ENCODE assay signal across 8 mouse cellular contexts in the genomic region with DNA sequence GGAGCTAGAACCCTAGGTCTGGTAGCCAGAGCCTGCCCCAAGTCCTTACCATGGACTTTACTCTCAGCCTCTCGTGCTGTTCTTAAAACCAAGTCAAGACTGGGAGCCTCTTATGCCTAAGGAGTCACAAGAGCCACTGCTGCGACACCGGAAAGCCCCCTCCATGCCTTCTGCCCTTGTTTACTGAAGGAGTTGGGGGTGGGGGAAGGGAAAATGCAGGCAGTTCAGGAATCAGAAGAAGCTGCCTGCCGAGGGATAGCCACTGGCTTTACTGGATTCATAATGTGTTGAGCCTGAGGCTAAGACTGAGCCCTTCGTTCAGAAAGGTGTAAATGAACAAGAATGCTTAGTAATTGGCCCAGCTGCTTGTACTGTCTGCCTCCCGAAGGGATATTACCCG. TPM values are rescaled to one million over a fixed set of nuclear protein-coding genes. Genes with fewer than 3 reads are reported as not detected.
A peak's percentile ranks its signal among the peaks of the same experiment; 100 is the strongest.
DNase-seq lines count a peak whose midpoint lies in the region; ATAC-seq and TF ChIP-seq lines count a peak whose summit lies in the region.

No protein-coding gene starts in this region.

- no peaks in the 10 kb centered on the region for H3K9me3 ChIP-seq in ES-Bruce4 (replicated peaks; ENCODE audit: control insufficient read depth, insufficient read depth, low read length, poor library complexity, severe bottlenecking)
- no peaks in the 10 kb centered on the region for H3K9me3 ChIP-seq in forebrain, postnatal 0 days (ENCODE audit: low read length)
- H3K9me3 ChIP-seq in liver, postnatal 0 days (ENCODE audit: low read length): no peaks in the 10 kb centered on the region

- no peak for TF ChIP-seq POLR2A in ES-Bruce4 (IDR thresholded peaks at IDR 0.05; ENCODE audit: insufficient read depth, low read length)

- TF ChIP-seq CTCF in gastrocnemius, adult 2 months (IDR thresholded peaks at IDR 0.05): no peak
- TF ChIP-seq CTCF in ES-Bruce4 (IDR thresholded peaks at IDR 0.05; ENCODE audit: low read depth, low read length): no peak
- no peak for TF ChIP-seq CTCF in forebrain, postnatal 0 days (IDR thresholded peaks at IDR 0.05; ENCODE audit: low read depth)
- no peak for TF ChIP-seq CTCF in liver, postnatal 0 days (IDR thresholded peaks at IDR 0.05; ENCODE audit: low read depth)

- peak overlapping the region; percentile 95 for H3K27ac ChIP-seq in gastrocnemius, adult 2 months
- H3K27ac ChIP-seq in ES-Bruce4 (ENCODE audit: insufficient read depth, low read length): peak overlapping the region; percentile 39
- H3K27ac ChIP-seq in forebrain, postnatal 0 days (ENCODE audit: low read depth, low read length): peak overlapping the region; percentile 60
- peak overlapping the region; percentile 85 for H3K27ac ChIP-seq in liver, postnatal 0 days (ENCODE audit: low read depth)

- peak overlapping the region; percentile 93 for H3K9ac ChIP-seq in ES-Bruce4 (ENCODE audit: low read depth, poor library complexity, severe bottlenecking)
- peak overlapping the region; percentile 76 for H3K9ac ChIP-seq in forebrain, postnatal 0 days
- peak overlapping the region; percentile 92 for H3K9ac ChIP-seq in liver, postnatal 0 days (replicated peaks)

- DNase-seq in gastrocnemius, adult 2 months: no peak
- DNase-seq in gastrocnemius, postnatal 14 days: no peak
- no peak for DNase-seq in forebrain, postnatal 0 days
- DNase-seq in liver, postnatal 0 days: no peak
- DNase-seq in thymus, postnatal 4 days: no peak

- peak overlapping the region; percentile 75 for H3K4me2 ChIP-seq in forebrain, postnatal 0 days (ENCODE audit: low read depth)
- peak overlapping the region; percentile 92 for H3K4me2 ChIP-seq in liver, postnatal 0 days (ENCODE audit: low read depth, low read length)

- no peaks in the 10 kb centered on the region for H3K27me3 ChIP-seq in ES-Bruce4 (ENCODE audit: control insufficient read depth, insufficient read depth, low read length, poor library complexity, severe bottlenecking)
- H3K27me3 ChIP-seq in forebrain, postnatal 0 days (ENCODE audit: insufficient read depth, low read length): no peaks in the 10 kb centered on the region
- H3K27me3 ChIP-seq in liver, postnatal 0 days (ENCODE audit: insufficient read depth, low read length): no peaks in the 10 kb centered on the region

- TF ChIP-seq EP300 in ES-Bruce4 (IDR thresholded peaks at IDR 0.05; ENCODE audit: insufficient read depth, low read depth, low read length): 0 out of 2 replicates have a peak, but pooled peaks have one; percentile 36
- no peak for TF ChIP-seq EP300 in liver, postnatal 0 days (IDR thresholded peaks at IDR 0.05; ENCODE audit: low read depth)

- peak overlapping the region; percentile 75 for H3K4me3 ChIP-seq in gastrocnemius, adult 2 months
- H3K4me3 ChIP-seq in ES-Bruce4 (ENCODE audit: low read depth, low read length): peak overlapping the region; percentile 84
- peak overlapping the region; percentile 64 for H3K4me3 ChIP-seq in forebrain, postnatal 0 days (ENCODE audit: low read depth, low read length)
- peak overlapping the region; percentile 88 for H3K4me3 ChIP-seq in liver, postnatal 0 days (ENCODE audit: low read depth, low read length)

- H3K4me1 ChIP-seq in ES-Bruce4 (ENCODE audit: control insufficient read depth, insufficient read depth, low read length): no peaks in the 10 kb centered on the region
- peaks cover 18% of the 10 kb centered on the region for H3K4me1 ChIP-seq in forebrain, postnatal 0 days (ENCODE audit: insufficient read depth)
- H3K4me1 ChIP-seq in liver, postnatal 0 days (ENCODE audit: insufficient read depth): peaks cover 34% of the 10 kb centered on the region

- 9% methylated on average over 7 of the region's 7 CpGs for WGBS in forebrain, postnatal 0 days
- 37% methylated on average over 7 of the region's 7 CpGs for WGBS in liver, postnatal 0 days (ENCODE audit: insufficient replicate concordance)

- peaks cover 8% of the 10 kb centered on the region for H3K36me3 ChIP-seq in ES-Bruce4 (ENCODE audit: control insufficient read depth, insufficient read depth, low read length, poor library complexity, severe bottlenecking)
- peaks cover 14% of the 10 kb centered on the region for H3K36me3 ChIP-seq in forebrain, postnatal 0 days (ENCODE audit: insufficient read depth)
- peaks cover 10% of the 10 kb centered on the region for H3K36me3 ChIP-seq in liver, postnatal 0 days (replicated peaks; ENCODE audit: insufficient read depth, low read length)

- intact Hi-C loops in gastrocnemius, adult 2 months (cut with DNase I): no loop called here
- intact Hi-C loops in gastrocnemius, postnatal 14 days (cut with DNase I; ENCODE audit: low total_unique reads): no loop called here

- ATAC-seq in forebrain, postnatal 0 days: no peak
- ATAC-seq in liver, postnatal 0 days: no peak
- ATAC-seq in CD4-positive, CD25-positive, alpha-beta regulatory T cell, adult 4 months: no peak
- ATAC-seq in megakaryocyte progenitor cell, adult 5-6 weeks (replicated peaks; ENCODE audit: poor library complexity): no peak

RNA-seq across cellular contexts. Expression of a gene that starts 0.4 kb away (rescaled TPM):
- 10 to 100 TPM; 29.6 to 31.3 TPM for total RNA-seq in gastrocnemius, adult 2 months (2021)
- 10 to 100 TPM; 22.7 to 25.2 TPM for total RNA-seq in gastrocnemius, postnatal 14 days (2021)
- polyA plus RNA-seq in ES-Bruce4 (2011; ENCODE audit: insufficient read depth, insufficient read length, low read depth, missing spikeins): 25.4 and 34.0 TPM in 2 replicates
- total RNA-seq in forebrain, postnatal 0 days (2014; rRNA removed): 91.1 and 91.9 TPM in 2 replicates
- polyA plus RNA-seq in forebrain, postnatal 0 days (2015; fragmentation: Nextera tagmentation; extraction: Ambion mirVana): 102 and 105 TPM in 2 replicates
- polyA plus RNA-seq in liver, postnatal 0 days (2015; fragmentation: Nextera tagmentation; extraction: Ambion mirVana): 28.0 and 30.5 TPM in 2 replicates
- polyA plus RNA-seq in CD4-positive, CD25-positive, alpha-beta regulatory T cell, adult 4 months (2017; shearing (Covaris generic)): 10 to 100 TPM; 46.8 to 64.7 TPM
- total RNA-seq in megakaryocyte progenitor cell, adult 5-6 weeks (2015): 15.9 and 16.2 TPM in 2 replicates
- 33.4 and 34.8 TPM in 2 replicates for total RNA-seq in megakaryocyte progenitor cell, adult 5-6 weeks (2017)

RNA-seq across cellular contexts. Expression of a gene that starts 29.7 kb away (rescaled TPM):
- total RNA-seq in gastrocnemius, adult 2 months (2021): 1 to 10 TPM; 1.5 to 2.0 TPM
- total RNA-seq in gastrocnemius, postnatal 14 days (2021): 1 to 10 TPM; 3.4 to 3.9 TPM
- polyA plus RNA-seq in ES-Bruce4 (2011; ENCODE audit: insufficient read depth, insufficient read length, low read depth, missing spikeins): 15.4 and 15.6 TPM in 2 replicates
- total RNA-seq in forebrain, postnatal 0 days (2014; rRNA removed): 42.3 and 52.0 TPM in 2 replicates
- 31.1 and 36.6 TPM in 2 replicates for polyA plus RNA-seq in forebrain, postnatal 0 days (2015; fragmentation: Nextera tagmentation; extraction: Ambion mirVana)
- 20.8 and 21.3 TPM in 2 replicates for polyA plus RNA-seq in liver, postnatal 0 days (2015; fragmentation: Nextera tagmentation; extraction: Ambion mirVana)
- polyA plus RNA-seq in CD4-positive, CD25-positive, alpha-beta regulatory T cell, adult 4 months (2017; shearing (Covaris generic)): 10 to 100 TPM in 1 of 2 experiments, 1 to 10 TPM in 1; 7.9 to 11.5 TPM
- total RNA-seq in megakaryocyte progenitor cell, adult 5-6 weeks (2015): 4.4 and 4.8 TPM in 2 replicates
- total RNA-seq in megakaryocyte progenitor cell, adult 5-6 weeks (2017): 5.5 and 6.8 TPM in 2 replicates

Comparison
In these comparisons a context has a peak if more than half of its experiments do, and no peak if none do; other contexts are left out.
1. H3K27ac ChIP-seq: peak in every context shown above with its lines; median percentile 95 in gastrocnemius, adult 2 months; 85 in liver, postnatal 0 days; 60 in forebrain, postnatal 0 days; 39 in ES-Bruce4.